Mouse (Mus musculus): ENCODE measurements around the gene Celf5. TPM values are rescaled to one million over a fixed set of nuclear protein-coding genes. Genes with fewer than 3 reads are reported as not detected.

Celf5 gene
- polyA plus RNA-seq, 1 experiment from 2014 or later = 5.6 TPM

DNA sequence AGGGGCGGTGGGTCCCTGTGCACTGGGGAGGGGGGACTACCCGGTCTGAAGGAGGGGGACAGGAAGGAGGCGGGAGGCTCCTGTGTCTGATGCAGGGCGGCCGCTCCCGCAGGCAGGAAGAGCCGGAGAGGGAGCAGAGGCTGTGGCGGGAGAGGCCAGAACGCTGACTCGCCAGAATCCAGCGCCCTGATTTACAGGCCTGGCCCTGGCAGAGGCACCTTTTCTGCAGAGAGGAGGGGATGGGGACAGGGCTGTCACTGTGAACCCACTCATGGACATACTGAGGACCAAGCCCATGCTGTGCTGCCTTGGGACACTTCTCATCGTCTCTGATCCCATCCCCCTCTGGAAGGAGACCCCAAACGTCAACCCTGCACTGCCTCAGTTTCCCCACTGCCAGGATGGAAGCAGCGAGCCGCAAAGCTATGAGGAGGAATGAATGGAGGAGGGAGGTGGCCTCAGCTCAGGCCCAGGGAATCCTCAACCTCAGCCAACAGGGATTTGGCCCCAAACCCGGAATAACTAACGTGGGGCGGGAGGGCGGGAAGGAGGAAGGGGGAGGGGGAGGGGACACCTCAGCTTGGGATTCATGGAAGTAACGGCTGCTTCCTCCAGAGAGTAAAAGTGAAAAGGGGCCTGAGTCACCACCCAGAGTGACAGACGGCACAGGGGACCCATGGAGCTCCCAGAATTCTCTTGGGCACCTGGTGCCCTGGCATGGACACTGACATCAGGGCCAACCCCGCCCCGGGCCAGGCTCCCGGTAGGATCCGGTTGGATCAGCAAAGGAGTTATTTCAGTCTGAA is 58.1 kb downstream of the Celf5 start:
- peak; percentile 15 for DNase-seq (ENCODE audit: extremely low spot score, low spot score)
- Histone ChIP-seq H3K9me3 (no peaks in the 10 kb centered on the region), H3K36me3 (replicated peaks) (no peaks in the 10 kb centered on the region), H3K27ac (no peak overlapping the region), H3K27me3 (ENCODE audit: poor library complexity, severe bottlenecking) (peaks cover 96% of the 10 kb centered on the region), H3K4me1 (peaks cover 46% of the 10 kb centered on the region), H3K4me3 (peak overlapping the region; percentile 24; the same call in 1 of the 2 replicates)
- 6% methylated on average over 23 of the region's 25 CpGs for WGBS

GRCm38 (mm10) chr10:81423476-81424245 is 58.8 kb downstream of the Celf5 start:
- Histone ChIP-seq H3K9me3 (no peaks in the 10 kb centered on the region), H3K27me3 (ENCODE audit: poor library complexity, severe bottlenecking) (peaks cover 96% of the 10 kb centered on the region), H3K4me1 (peaks cover 48% of the 10 kb centered on the region), H3K27ac (no peak overlapping the region), H3K36me3 (replicated peaks) (no peaks in the 10 kb centered on the region), H3K4me3 (no peak overlapping the region)
- DNase-seq (ENCODE audit: extremely low spot score, low spot score) = no peak
- WGBS = 67% methylated on average over 4 of the region's 4 CpGs

DNA sequence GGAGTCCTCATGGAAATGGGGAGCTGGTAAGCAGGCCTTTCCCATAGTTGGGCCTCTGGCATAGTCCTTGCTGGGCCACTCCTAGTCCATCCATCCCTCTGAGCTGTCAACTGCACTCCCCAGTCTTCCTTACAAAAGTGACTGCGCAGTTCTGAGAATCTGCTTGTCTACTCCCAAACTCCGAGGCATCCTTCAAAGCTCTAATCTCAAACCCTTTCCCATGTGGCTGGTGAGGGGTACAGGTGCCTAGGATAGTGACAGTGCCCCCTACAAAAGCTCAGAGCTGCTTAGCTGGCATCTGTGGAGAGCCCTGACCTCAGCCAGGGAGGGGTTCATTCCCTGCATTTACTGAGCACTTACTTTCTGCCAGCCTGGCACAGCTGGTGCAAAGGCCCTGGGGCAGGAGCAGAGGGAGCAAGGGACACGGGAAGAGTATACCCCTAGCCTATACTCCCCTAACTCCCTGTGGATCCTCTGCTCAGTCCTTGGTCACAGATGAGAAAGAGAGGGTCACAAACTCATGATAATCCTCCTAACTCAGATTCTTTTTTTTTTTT is 59.8 kb downstream of the Celf5 start:
- H3K9me3 ChIP-seq = no peaks in the 10 kb centered on the region
- WGBS = 79% methylated on average over 3 of the region's 3 CpGs
- H3K36me3 ChIP-seq (replicated peaks) = no peaks in the 10 kb centered on the region
- H3K27me3 ChIP-seq (ENCODE audit: poor library complexity, severe bottlenecking) = peaks cover 96% of the 10 kb centered on the region
- no peak overlapping the region for H3K27ac ChIP-seq
- peaks cover 57% of the 10 kb centered on the region for H3K4me1 ChIP-seq
- peak; percentile 11 for DNase-seq (ENCODE audit: extremely low spot score, low spot score)
- no peak overlapping the region for H3K4me3 ChIP-seq

- no peak overlapping the region; the same call in 1 of the 2 replicates for H3K27ac ChIP-seq
- peaks cover 96% of the 10 kb centered on the region for H3K27me3 ChIP-seq (ENCODE audit: poor library complexity, severe bottlenecking)
- H3K4me3 ChIP-seq = no peak overlapping the region
- no peak for DNase-seq (ENCODE audit: extremely low spot score, low spot score)
- peaks cover 60% of the 10 kb centered on the region for H3K4me1 ChIP-seq
- no peaks in the 10 kb centered on the region for H3K36me3 ChIP-seq (replicated peaks)
- no peaks in the 10 kb centered on the region for H3K9me3 ChIP-seq
- WGBS = 80% methylated on average over 6 of the region's 6 CpGs
Observed at GRCm38 (mm10) chr10:81422191-81422590, 60.3 kb downstream of the Celf5 start.

- 82% methylated on average over 5 of the region's 5 CpGs for WGBS
- Histone ChIP-seq H3K27ac (no peak overlapping the region), H3K4me3 (no peak overlapping the region), H3K36me3 (replicated peaks) (no peaks in the 10 kb centered on the region), H3K4me1 (peaks cover 60% of the 10 kb centered on the region), H3K27me3 (ENCODE audit: poor library complexity, severe bottlenecking) (peaks cover 95% of the 10 kb centered on the region), H3K9me3 (no peaks in the 10 kb centered on the region)
- DNase-seq (ENCODE audit: extremely low spot score, low spot score) = no peak
Observed at GRCm38 (mm10) chr10:81421797-81422100, 60.8 kb downstream of the Celf5 start.

GRCm38 (mm10) chr10:81421041-81421796 is 61.3 kb downstream of the Celf5 start:
- H3K27me3 ChIP-seq (ENCODE audit: poor library complexity, severe bottlenecking) = peaks cover 89% of the 10 kb centered on the region
- H3K4me3 ChIP-seq = no peak overlapping the region
- DNase-seq (ENCODE audit: extremely low spot score, low spot score) = no peak
- peaks cover 60% of the 10 kb centered on the region for H3K4me1 ChIP-seq
- 75% methylated on average over 4 of the region's 4 CpGs for WGBS
- no peaks in the 10 kb centered on the region for H3K36me3 ChIP-seq (replicated peaks)
- H3K9me3 ChIP-seq = no peaks in the 10 kb centered on the region
- H3K27ac ChIP-seq = no peak overlapping the region

- no peak overlapping the region; the same call in 1 of the 2 replicates for H3K4me3 ChIP-seq
- H3K27me3 ChIP-seq (ENCODE audit: poor library complexity, severe bottlenecking) = peaks cover 80% of the 10 kb centered on the region
- H3K9me3 ChIP-seq = no peaks in the 10 kb centered on the region
- H3K27ac ChIP-seq = no peak overlapping the region
- peaks cover 60% of the 10 kb centered on the region for H3K4me1 ChIP-seq
- no peak for DNase-seq (ENCODE audit: extremely low spot score, low spot score)
- WGBS = 86% methylated on average over 40 of the region's 40 CpGs
- no peaks in the 10 kb centered on the region for H3K36me3 ChIP-seq (replicated peaks)
Observed at GRCm38 (mm10) chr10:81420191-81420767, 62.2 kb downstream of the Celf5 start.

DNA sequence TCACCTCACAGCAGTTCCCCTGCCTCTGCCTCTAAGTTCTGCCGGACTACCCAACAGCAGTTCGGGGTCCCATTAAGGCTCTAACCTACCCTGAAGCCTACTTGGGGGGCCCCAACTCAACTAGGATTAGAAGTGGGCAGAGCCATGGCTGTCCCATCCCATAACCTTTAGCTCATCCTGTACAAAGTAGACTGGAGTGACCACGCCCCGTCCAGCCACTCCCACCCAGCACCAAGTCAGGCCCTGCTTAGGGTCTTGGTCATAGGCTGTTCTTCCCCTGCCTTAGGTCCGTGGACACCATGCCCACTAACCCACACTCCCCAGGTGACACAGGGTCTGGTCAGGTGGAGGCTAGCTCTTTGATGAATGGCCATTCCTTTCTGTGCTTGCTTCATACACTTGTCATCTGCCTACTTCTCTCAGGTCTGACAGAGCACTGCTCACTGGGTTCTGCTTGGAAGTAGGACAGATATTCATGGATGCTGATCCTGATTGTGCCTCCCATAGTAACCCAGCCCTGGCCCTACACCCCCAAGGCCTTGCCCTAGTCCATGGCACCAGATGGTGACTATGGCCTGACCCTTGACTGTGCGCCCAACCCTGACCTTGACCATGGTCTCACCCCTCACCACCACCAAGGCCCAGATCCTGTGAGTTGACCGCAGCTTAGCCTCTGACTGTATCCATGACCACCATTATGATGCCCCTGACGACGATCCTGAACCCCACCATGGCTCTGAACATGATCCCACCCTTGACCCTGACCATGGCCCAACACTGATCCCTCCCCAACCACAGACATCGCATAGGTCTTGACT is 63.2 kb downstream of the Celf5 start:
- DNase-seq (ENCODE audit: extremely low spot score, low spot score) = no peak
- H3K4me3 ChIP-seq = no peak overlapping the region
- H3K4me1 ChIP-seq = peaks cover 60% of the 10 kb centered on the region
- WGBS = 91% methylated on average over 10 of the region's 10 CpGs
- peaks cover 70% of the 10 kb centered on the region for H3K27me3 ChIP-seq (ENCODE audit: poor library complexity, severe bottlenecking)
- H3K27ac ChIP-seq = peak overlapping the region; percentile 48; the same call in 1 of the 2 replicates
- no peaks in the 10 kb centered on the region for H3K9me3 ChIP-seq
- H3K36me3 ChIP-seq (replicated peaks) = no peaks in the 10 kb centered on the region

- no peak for DNase-seq (ENCODE audit: extremely low spot score, low spot score)
- Histone ChIP-seq H3K9me3 (no peaks in the 10 kb centered on the region), H3K27ac (peak overlapping the region; percentile 48; the same call in 1 of the 2 replicates), H3K4me1 (peaks cover 64% of the 10 kb centered on the region), H3K36me3 (replicated peaks) (no peaks in the 10 kb centered on the region), H3K4me3 (no peak overlapping the region), H3K27me3 (ENCODE audit: poor library complexity, severe bottlenecking) (peaks cover 62% of the 10 kb centered on the region)
- 54% methylated on average over 11 of the region's 11 CpGs for WGBS
Observed at GRCm38 (mm10) chr10:81418216-81419070, 64.1 kb downstream of the Celf5 start.

GRCm38 (mm10) chr10:81417227-81418215 is 65.0 kb downstream of the Celf5 start:
- Histone ChIP-seq H3K36me3 (replicated peaks) (no peaks in the 10 kb centered on the region), H3K4me1 (peaks cover 73% of the 10 kb centered on the region), H3K27me3 (ENCODE audit: poor library complexity, severe bottlenecking) (peaks cover 55% of the 10 kb centered on the region), H3K9me3 (no peaks in the 10 kb centered on the region), H3K27ac (peak overlapping the region; percentile 89), H3K4me3 (peak overlapping the region; percentile 57)
- DNase-seq (ENCODE audit: extremely low spot score, low spot score) = no peak
- WGBS = 42% methylated on average over 12 of the region's 12 CpGs

Measured in forebrain, embryonic 10.5 days (tissue).